In the genomic region with DNA sequence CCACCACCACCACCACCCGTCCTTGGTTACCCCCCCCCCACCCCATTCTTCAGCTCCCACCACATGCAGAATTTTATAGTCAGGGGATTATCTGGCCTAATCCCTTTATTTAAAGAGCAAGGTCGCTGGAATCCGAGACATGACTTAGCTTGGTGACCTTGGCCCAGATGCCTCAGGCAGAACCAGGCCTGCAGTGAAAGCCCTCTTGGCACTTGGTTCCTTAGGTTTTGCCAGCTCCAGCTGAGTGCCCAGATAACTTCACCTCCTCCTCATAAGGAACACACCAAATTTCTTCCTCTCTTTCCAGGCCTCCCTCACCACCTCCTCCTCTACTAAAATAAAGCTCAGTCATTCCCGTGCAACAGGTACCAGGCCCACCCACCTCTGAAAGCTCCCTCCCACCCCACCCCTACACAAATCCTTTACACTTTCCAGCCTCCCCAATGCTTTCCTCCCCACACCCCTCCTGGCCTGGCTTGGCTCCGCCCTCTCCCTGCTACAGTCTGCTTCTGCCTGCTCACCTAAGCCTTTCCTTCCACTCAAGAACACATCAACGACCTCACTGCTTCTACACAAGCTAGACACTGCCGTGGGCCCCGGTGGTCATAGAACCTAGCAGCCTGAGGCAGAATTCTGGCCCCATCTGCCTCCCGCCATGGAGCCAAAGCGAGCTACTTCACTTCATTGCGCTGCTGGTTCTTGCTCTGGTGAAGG, we compare ENCODE assay signal across 11 mouse cellular contexts.
DNase-seq lines count a peak whose midpoint lies in the region; ATAC-seq lines count a peak whose summit lies in the region.
"Had no signal": no experiment of that assay in that cellular context is flagged by ENCODE, and none has a peak within 500 bp of the region (broad histone marks: within the 10 kb centered on the region; RNA-seq: fewer than 3 reads in every experiment).

No protein-coding gene starts in this region.

- DNase-seq in heart, adult 11 months = peak; percentile 95
- peak; percentile 42 for DNase-seq in ovary, postnatal 36 days (ENCODE audit: low spot score)
- DNase-seq in ovary, postnatal 10 days (ENCODE audit: low spot score) = no peak
- DNase-seq in right cerebral cortex, postnatal 14 days = no peak
- DNase-seq in frontal cortex, postnatal 25 days (ENCODE audit: low spot score in 2 of 2) = no peak
- DNase-seq: cerebellum, postnatal 36 days had no signal

- no peak overlapping the region for H3K4me3 ChIP-seq in heart, embryonic 11.5 days (ENCODE audit: low read depth, low read length)
- H3K4me3 ChIP-seq in heart, embryonic 16.5 days (ENCODE audit: low read length) = no peak overlapping the region
- H3K4me3 ChIP-seq: erythroblast, embryonic 14.5 days had no signal

- 65% methylated on average over 11 of the region's 11 CpGs for WGBS in heart, embryonic 11.5 days (ENCODE audit: insufficient replicate concordance)
- 63% methylated on average over 11 of the region's 11 CpGs for WGBS in heart, embryonic 16.5 days

- no peak overlapping the region for H3K4me2 ChIP-seq in heart, embryonic 11.5 days
- H3K4me2 ChIP-seq in heart, embryonic 16.5 days (ENCODE audit: low read depth, low read length) = no peak overlapping the region

- no peak for ATAC-seq in heart, embryonic 11.5 days (replicated peaks; ENCODE audit: insufficient number of reproducible peaks, low FRiP score, low TSS enrichment)
- 0 out of 2 replicates have a peak, but pooled peaks have one; percentile 42 for ATAC-seq in heart, embryonic 16.5 days (replicated peaks; ENCODE audit: extremely low read depth, insufficient read depth, low FRiP score)
- ATAC-seq: CD4-positive, CD25-positive, alpha-beta regulatory T cell, adult 4 months; hindbrain, embryonic 16.5 days had no signal

- H3K36me3 ChIP-seq in heart, embryonic 11.5 days (ENCODE audit: control insufficient read depth, insufficient read depth, low read length) = no peaks in the 10 kb centered on the region
- H3K36me3 ChIP-seq in heart, embryonic 16.5 days (ENCODE audit: control insufficient read depth, insufficient read depth) = no peaks in the 10 kb centered on the region

- peaks cover 4% of the 10 kb centered on the region; the same call in 1 of the 2 replicates for H3K4me1 ChIP-seq in heart, embryonic 11.5 days (ENCODE audit: control insufficient read depth, insufficient read depth, low read length)
- 0 out of 2 replicates have a peak, but pooled peaks cover 6% of the 10 kb centered on the region for H3K4me1 ChIP-seq in heart, embryonic 16.5 days (ENCODE audit: control insufficient read depth, insufficient read depth, low read length)

- no peak overlapping the region for H3K9ac ChIP-seq in heart, embryonic 11.5 days (ENCODE audit: low read depth, low read length)
- H3K9ac ChIP-seq in heart, embryonic 16.5 days (ENCODE audit: low read length) = no peak overlapping the region

- no peaks in the 10 kb centered on the region for H3K9me3 ChIP-seq in heart, embryonic 11.5 days (replicated peaks; ENCODE audit: control insufficient read depth, low read length)
- no peaks in the 10 kb centered on the region for H3K9me3 ChIP-seq in heart, embryonic 16.5 days (replicated peaks; ENCODE audit: control insufficient read depth, low read length)

- peaks cover 2% of the 10 kb centered on the region for H3K27me3 ChIP-seq in heart, embryonic 11.5 days (ENCODE audit: control insufficient read depth, insufficient read depth, low read length)
- H3K27me3 ChIP-seq in heart, embryonic 16.5 days (ENCODE audit: control insufficient read depth, insufficient read depth, low read length) = no peaks in the 10 kb centered on the region

- no peak overlapping the region for H3K27ac ChIP-seq in heart, embryonic 11.5 days (ENCODE audit: low read depth, low read length)
- H3K27ac ChIP-seq in heart, embryonic 16.5 days (ENCODE audit: low read length) = no peak overlapping the region

Comparison
In these comparisons a context has a peak if more than half of its experiments do, and no peak if none do; other contexts are left out.
1. DNase-seq: peak in heart, adult 11 months (single experiment) and ovary, postnatal 36 days (single experiment); none in ovary, postnatal 10 days (single experiment), right cerebral cortex, postnatal 14 days (single experiment) and frontal cortex, postnatal 25 days (0 of 2).